Mouse (Mus musculus) sigmoid colon, adult 10 weeks (tissue): ENCODE measurements around the gene Vmn1r79. TPM values are rescaled to one million over a fixed set of nuclear protein-coding genes. Genes with fewer than 3 reads are reported as not detected.

Experiments used
- polyA plus RNA-seq: library from polyadenylated mRNA; stranded (reverse); fragments of 350-450 nt; fragmentation: Illumina TruSeq; extraction: RNeasy Lipid Tissue Mini Kit (QIAGEN cat#74804); gene quantifications from one replicate; pipeline ENCODE4 v1.2.3, GENCODE M21; 2014; ENCODE audit warnings: low read depth, low replicate concordance

Vmn1r79 gene
- polyA plus RNA-seq = not detected

DNA sequence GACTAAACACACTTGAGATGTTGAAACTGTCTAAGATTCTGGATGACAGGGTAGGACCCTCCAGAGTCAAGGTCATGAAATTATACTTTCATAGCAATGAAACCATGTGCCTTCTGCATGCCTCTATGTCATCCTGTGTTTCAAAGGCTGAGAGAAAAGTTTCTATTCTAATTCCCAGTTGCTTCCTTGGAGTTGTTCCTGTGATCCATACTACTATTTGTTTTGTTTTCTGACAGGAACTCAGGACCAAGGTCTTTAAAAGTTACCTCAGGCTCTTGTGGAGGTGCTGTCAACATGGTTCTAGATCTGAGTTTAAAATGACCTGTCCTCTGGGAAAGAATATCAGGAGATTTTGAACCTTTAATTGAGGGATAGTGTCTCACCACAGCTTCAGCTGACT is at the start of gene Vmn1r79:
TSS of gene Vmn1r79 (plus strand) at position 301 of the 400 bp plus-strand sequence.

DNA sequence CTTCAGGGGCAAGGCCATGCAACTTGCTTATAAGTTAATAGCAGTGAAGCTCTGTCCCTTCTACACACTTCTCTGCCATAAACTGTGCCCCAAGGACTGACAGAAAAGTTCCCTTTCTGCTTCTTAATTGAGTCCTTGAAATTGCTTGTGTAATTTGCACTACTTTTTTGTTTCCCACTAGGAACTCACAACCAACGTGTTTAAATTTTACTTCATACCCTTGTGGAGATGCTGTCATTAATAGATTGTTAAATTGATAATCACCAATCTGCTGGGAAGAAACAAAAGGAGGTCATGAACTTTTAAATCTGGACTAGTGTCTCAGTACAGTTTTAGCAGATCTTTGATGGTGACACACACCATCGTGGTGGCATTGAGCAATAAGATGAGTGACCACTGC is 21.1 kb upstream of the Vmn1r79 start, which contains the start of gene Vmn1r78:
TSS of gene Vmn1r78 (plus strand) at position 301 of the 400 bp plus-strand sequence.

GRCm38 (mm10) chr7:12188986-12189385 is 17.9 kb downstream of the Vmn1r79 start, which contains the start of gene Vmn1r80:
Gene Vmn1r80, plus strand, starts transcription at chr7:12189286.

Other genes with a start within 250 kb of the Vmn1r79 start
- gene Vmn1r76, start 233.1 kb upstream of the Vmn1r79 start, polyA plus RNA-seq = not detected
- gene Vmn1r77, start 134.5 kb upstream of the Vmn1r79 start, polyA plus RNA-seq = not detected
- gene Vmn1r78, start 21.0 kb upstream of the Vmn1r79 start, polyA plus RNA-seq = not detected
- gene Vmn1r80, start 18.0 kb downstream of the Vmn1r79 start, polyA plus RNA-seq = not detected
- gene Vmn1r81, start 97.0 kb downstream of the Vmn1r79 start, polyA plus RNA-seq = not detected
- not detected for gene Vmn1r82, start 129.2 kb downstream of the Vmn1r79 start, polyA plus RNA-seq
- gene Vmn1r83, start 158.2 kb downstream of the Vmn1r79 start, polyA plus RNA-seq = not detected
- not detected for gene Vmn1r84, start 198.0 kb downstream of the Vmn1r79 start, polyA plus RNA-seq